Mouse (Mus musculus) embryonic fibroblast, embryonic 13.5 days (primary cell): ENCODE results near the gene Ralgps1.

Source experiments
- CTCF ChIP-seq: IDR thresholded peaks from 2 replicates; pipeline ENCODE4 v1.5.1; 2011; ENCODE audit warnings: mild to moderate bottlenecking, control low read depth, low read length, moderate library complexity, borderline replicate concordance; ENCODE audit not compliant: insufficient read depth
- POLR2A ChIP-seq: IDR thresholded peaks from 2 replicates; pipeline ENCODE4 v1.6.1; 2011; ENCODE audit warnings: low read depth, mild to moderate bottlenecking, control low read depth, low read length, moderate library complexity

DNA sequence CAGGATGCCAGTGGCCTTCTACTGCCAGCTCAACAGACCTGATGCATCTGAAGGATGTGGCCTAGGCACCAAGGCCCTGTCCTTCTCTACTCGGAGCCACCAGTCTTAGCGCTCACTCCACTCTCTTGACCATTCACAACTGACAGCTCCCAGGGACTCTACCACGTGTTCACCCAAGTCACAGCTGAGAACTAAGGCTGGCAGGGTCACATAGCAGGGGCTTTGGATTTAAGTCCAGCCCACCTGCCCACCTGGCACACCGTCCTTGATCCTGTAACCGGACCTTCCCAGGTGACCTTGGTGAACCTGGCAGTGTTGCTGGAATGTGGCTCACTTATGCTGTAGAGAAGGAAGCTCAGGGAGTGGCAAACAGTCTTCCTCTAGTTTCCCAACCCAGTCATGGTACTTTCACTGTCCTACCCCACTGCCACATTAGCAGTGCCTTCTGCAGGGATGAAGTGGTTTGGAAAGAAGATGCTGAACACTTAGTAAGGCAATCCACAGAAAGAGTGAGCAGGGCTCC, 156.0 kb downstream of the Ralgps1 start:
- TF ChIP-seq CTCF (no peak), POLR2A (no peak)
